Mouse (Mus musculus) erythroblast, embryonic 14.5 days (primary cell): ENCODE measurements around the gene Trim2.

Experiments
- GATA1 ChIP-seq: IDR thresholded peaks from 2 replicates; pipeline ENCODE4 v1.6.1; 2012; ENCODE audit warnings: low read length, inconsistent platforms, mixed read lengths
- TAL1 ChIP-seq: IDR thresholded peaks from 3 replicates; pipeline ENCODE4 v1.6.1; 2012; ENCODE audit warnings: low read length, inconsistent platforms, mixed read lengths

DNA sequence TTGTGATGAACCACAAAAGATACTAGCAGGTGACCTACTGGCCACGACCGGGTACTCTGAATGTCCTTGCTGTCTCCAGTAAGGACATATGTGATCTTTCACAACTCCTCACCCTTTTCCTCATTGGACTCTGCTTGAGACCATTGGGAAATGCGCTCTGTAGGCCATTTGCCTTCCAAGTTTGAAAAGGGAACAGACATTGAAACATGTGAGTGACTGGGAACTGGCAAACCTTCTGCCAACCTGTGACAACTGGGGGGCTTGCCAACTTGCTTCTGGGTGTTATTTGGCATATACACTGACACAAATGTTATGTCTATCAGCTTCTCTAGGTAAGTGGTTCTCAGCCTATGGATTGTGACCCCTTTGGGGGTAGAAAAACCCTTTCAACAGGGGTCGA is 64.2 kb downstream of the Trim2 start:
- TF ChIP-seq GATA1 (no peak), TAL1 (no peak)
